Mouse (Mus musculus) midbrain, embryonic 15.5 days (tissue): ENCODE measurements around the gene Gm45337. TPM values are rescaled to one million over a fixed set of nuclear protein-coding genes. Genes with fewer than 3 reads are reported as not detected.
"Not testable (repeated sequence)": the region's sequence is repeated elsewhere in the genome, so short reads cannot be mapped to it uniquely, and the experiment has no call there.

Experiments
- ATAC-seq: fragments of 200-750 bp; cut with Nextera tagmentation; replicated peaks from 2 replicates; pipeline ENCODE4 v1.8.0; 2017; ENCODE audit warnings: moderate TSS enrichment
- H3K27ac ChIP-seq: fragments of 300-500 bp; sonication (generic); 2 replicates; pipeline ENCODE4 v1.5.1; 2015; ENCODE audit warnings: mild to moderate bottlenecking, inconsistent platforms
- H3K27me3 ChIP-seq: fragments of 300-500 bp; sonication (generic); replicated peaks from 2 replicates; pipeline ENCODE4 v1.6.1; 2015; ENCODE audit warnings: inconsistent platforms
- H3K36me3 ChIP-seq: fragments of 300-500 bp; sonication (generic); replicated peaks from 2 replicates; pipeline ENCODE4 v1.6.1; 2015; ENCODE audit warnings: inconsistent platforms
- H3K4me1 ChIP-seq: fragments of 300-500 bp; sonication (generic); 2 replicates; pipeline ENCODE4 v1.6.1; 2015; ENCODE audit warnings: inconsistent platforms
- H3K4me2 ChIP-seq: fragments of 300-500 bp; sonication (generic); 2 replicates; pipeline ENCODE4 v1.6.1; 2015; ENCODE audit warnings: inconsistent platforms, mild to moderate bottlenecking, moderate library complexity
- H3K4me3 ChIP-seq: fragments of 300-500 bp; sonication (generic); 2 replicates; pipeline ENCODE4 v1.5.1; 2015; ENCODE audit warnings: mild to moderate bottlenecking, inconsistent platforms
- H3K9ac ChIP-seq: fragments of 300-500 bp; sonication (generic); 2 replicates; pipeline ENCODE4 v1.6.1; 2015; ENCODE audit warnings: mild to moderate bottlenecking, inconsistent platforms
- H3K9me3 ChIP-seq: fragments of 300-500 bp; sonication (generic); 2 replicates; pipeline ENCODE4 v1.6.1; 2016; ENCODE audit warnings: inconsistent platforms
- WGBS: fragments of 180-500 bp; shearing (Covaris S2); methylation state at CpG from one replicate; pipeline ENCODE4 v1.1.7; 2015; ENCODE audit warnings: mixed read lengths; 5-methylcytosine and 5-hydroxymethylcytosine counted together
- polyA plus RNA-seq: library from polyadenylated mRNA; unstranded; fragments of >200 nt; fragmentation: Nextera tagmentation; extraction: Ambion mirVana; gene quantifications from 2 replicates; pipeline ENCODE4 v1.2.1, GENCODE M21; 2015

Gm45337 gene
- polyA plus RNA-seq, 1 experiment from 2014 or later = not detected

- H3K36me3 ChIP-seq = no peaks in the 10 kb centered on the region
These were observed 1.6 kb upstream of the Gm45337 start for GRCm38 (mm10) chr7:142146033-142146432.

GRCm38 (mm10) chr7:142145413-142145940 is 1.1 kb upstream of the Gm45337 start:
- no peak for ATAC-seq
- Histone ChIP-seq H3K4me2 (no peak overlapping the region), H3K27me3 (no peaks in the 10 kb centered on the region), H3K9ac (no peak overlapping the region), H3K4me3 (no peak overlapping the region), H3K4me1 (no peaks in the 10 kb centered on the region), H3K9me3 (no peaks in the 10 kb centered on the region), H3K36me3 (no peaks in the 10 kb centered on the region), H3K27ac (no peak overlapping the region)
- 57% methylated on average over 4 of the region's 4 CpGs for WGBS

More at GRCm38 (mm10) chr7:142146033-142146432, 1.6 kb upstream of the Gm45337 start:
- Histone ChIP-seq H3K4me3 (no peak overlapping the region), H3K9ac (no peak overlapping the region), H3K27me3 (no peaks in the 10 kb centered on the region), H3K4me2 (no peak overlapping the region), H3K4me1 (no peaks in the 10 kb centered on the region), H3K9me3 (no peaks in the 10 kb centered on the region), H3K27ac (no peak overlapping the region)
- no peak for ATAC-seq
- 0% methylated on average over 1 of the region's 1 CpGs for WGBS

- H3K4me1 ChIP-seq, H3K36me3 ChIP-seq, H3K27ac ChIP-seq, H3K27me3 ChIP-seq, H3K4me3 ChIP-seq, H3K9ac ChIP-seq, H3K4me2 ChIP-seq, ATAC-seq, H3K9me3 ChIP-seq: not testable (repeated sequence)
- 61% methylated on average over 1 of the region's 1 CpGs for WGBS
These were observed 849 bp downstream of the Gm45337 start for GRCm38 (mm10) chr7:142143506-142144010.

- Histone ChIP-seq H3K36me3 (no peaks in the 10 kb centered on the region), H3K9me3 (no peaks in the 10 kb centered on the region), H3K4me3 (no peak overlapping the region), H3K4me2 (no peak overlapping the region), H3K27ac (no peak overlapping the region), H3K9ac (no peak overlapping the region), H3K4me1 (no peaks in the 10 kb centered on the region), H3K27me3 (no peaks in the 10 kb centered on the region)
- no peak for ATAC-seq
- 45% methylated on average over 1 of the region's 1 CpGs for WGBS
These were observed 3.7 kb downstream of the Gm45337 start for GRCm38 (mm10) chr7:142140696-142141095.

- H3K9me3 ChIP-seq, H3K4me1 ChIP-seq, ATAC-seq, H3K36me3 ChIP-seq, H3K27me3 ChIP-seq, H3K9ac ChIP-seq, H3K4me2 ChIP-seq, H3K27ac ChIP-seq, H3K4me3 ChIP-seq: not testable (repeated sequence)
- WGBS = 55% methylated on average over 2 of the region's 2 CpGs
These were observed 8.5 kb downstream of the Gm45337 start, which contains the start of gene Gm39115 for GRCm38 (mm10) chr7:142135934-142136333. Gm39115 (minus strand) TSS chr7:142136034.

GRCm38 (mm10) chr7:142134206-142134995 is 10.0 kb downstream of the Gm45337 start:
- Histone ChIP-seq H3K9ac (no peak overlapping the region), H3K36me3 (no peaks in the 10 kb centered on the region), H3K27ac (no peak overlapping the region), H3K9me3 (no peaks in the 10 kb centered on the region), H3K27me3 (no peaks in the 10 kb centered on the region), H3K4me2 (no peak overlapping the region), H3K4me3 (no peak overlapping the region), H3K4me1 (no peaks in the 10 kb centered on the region)
- 57% methylated on average over 4 of the region's 4 CpGs for WGBS
- ATAC-seq = no peak

- no peak overlapping the region for H3K27ac ChIP-seq
- WGBS = 68% methylated on average over 4 of the region's 4 CpGs
- H3K4me1 ChIP-seq = no peaks in the 10 kb centered on the region
- H3K4me2 ChIP-seq = no peak overlapping the region
- H3K9ac ChIP-seq = no peak overlapping the region
- H3K9me3 ChIP-seq = no peaks in the 10 kb centered on the region
- no peaks in the 10 kb centered on the region for H3K36me3 ChIP-seq
- H3K4me3 ChIP-seq = no peak overlapping the region
- H3K27me3 ChIP-seq = no peaks in the 10 kb centered on the region
- no peak for ATAC-seq
These were observed 15.6 kb downstream of the Gm45337 start for GRCm38 (mm10) chr7:142128843-142129242.

GRCm38 (mm10) chr7:142120629-142121028 is 23.8 kb downstream of the Gm45337 start, which contains the start of gene Gm45618:
Gm45618 (minus strand) TSS chr7:142120729.
- not testable (repeated sequence) for H3K4me1 ChIP-seq, H3K9me3 ChIP-seq, H3K27me3 ChIP-seq, H3K9ac ChIP-seq, H3K27ac ChIP-seq, H3K4me3 ChIP-seq, H3K36me3 ChIP-seq, ATAC-seq, H3K4me2 ChIP-seq
- WGBS = 95% methylated on average over 1 of the region's 1 CpGs

GRCm38 (mm10) chr7:142119632-142120031 is 24.8 kb downstream of the Gm45337 start:
- no peak overlapping the region for H3K27ac ChIP-seq
- H3K9me3 ChIP-seq = no peaks in the 10 kb centered on the region
- no peaks in the 10 kb centered on the region for H3K27me3 ChIP-seq
- H3K9ac ChIP-seq = no peak overlapping the region
- no peak overlapping the region for H3K4me2 ChIP-seq
- H3K4me3 ChIP-seq = no peak overlapping the region
- 11% methylated on average over 5 of the region's 5 CpGs for WGBS
- no peak for ATAC-seq
- no peaks in the 10 kb centered on the region for H3K36me3 ChIP-seq
- no peaks in the 10 kb centered on the region for H3K4me1 ChIP-seq

- Histone ChIP-seq H3K4me2 (no peak overlapping the region), H3K36me3 (no peaks in the 10 kb centered on the region), H3K9ac (no peak overlapping the region), H3K27ac (no peak overlapping the region), H3K27me3 (no peaks in the 10 kb centered on the region), H3K4me1 (no peaks in the 10 kb centered on the region), H3K9me3 (no peaks in the 10 kb centered on the region), H3K4me3 (no peak overlapping the region)
- ATAC-seq = no peak
- 63% methylated on average over 5 of the region's 5 CpGs for WGBS
These were observed 39.7 kb downstream of the Gm45337 start for GRCm38 (mm10) chr7:142104747-142105146.

- peak overlapping the region; percentile 18; the same call in 1 of the 2 replicates for H3K4me2 ChIP-seq
- H3K9ac ChIP-seq = no peak overlapping the region
These were observed 46.6 kb downstream of the Gm45337 start for GRCm38 (mm10) chr7:142097776-142098175.

GRCm38 (mm10) chr7:142096701-142097100 is 47.7 kb downstream of the Gm45337 start:
- H3K9me3 ChIP-seq = no peaks in the 10 kb centered on the region
- no peaks in the 10 kb centered on the region for H3K27me3 ChIP-seq
- peaks cover 39% of the 10 kb centered on the region for H3K4me1 ChIP-seq
- H3K36me3 ChIP-seq = no peaks in the 10 kb centered on the region
- no peak overlapping the region; the same call in 1 of the 2 replicates for H3K9ac ChIP-seq
- H3K4me3 ChIP-seq = peak overlapping the region; percentile 89; the same call in 1 of the 2 replicates
- H3K4me2 ChIP-seq = peak overlapping the region; percentile 91
- 69% methylated on average over 4 of the region's 4 CpGs for WGBS
- H3K27ac ChIP-seq = no peak overlapping the region
- ATAC-seq = no peak

More at GRCm38 (mm10) chr7:142097776-142098175, 46.6 kb downstream of the Gm45337 start:
- Histone ChIP-seq H3K27me3 (no peaks in the 10 kb centered on the region), H3K36me3 (no peaks in the 10 kb centered on the region), H3K27ac (no peak overlapping the region), H3K4me3 (no peak overlapping the region), H3K4me1 (peaks cover 28% of the 10 kb centered on the region), H3K9me3 (no peaks in the 10 kb centered on the region)
- 9% methylated on average over 9 of the region's 9 CpGs for WGBS
- ATAC-seq = peak; percentile 58
